Mouse (Mus musculus): Measurements from ENCODE around the gene S100a2.

The S100a2 gene

DNA sequence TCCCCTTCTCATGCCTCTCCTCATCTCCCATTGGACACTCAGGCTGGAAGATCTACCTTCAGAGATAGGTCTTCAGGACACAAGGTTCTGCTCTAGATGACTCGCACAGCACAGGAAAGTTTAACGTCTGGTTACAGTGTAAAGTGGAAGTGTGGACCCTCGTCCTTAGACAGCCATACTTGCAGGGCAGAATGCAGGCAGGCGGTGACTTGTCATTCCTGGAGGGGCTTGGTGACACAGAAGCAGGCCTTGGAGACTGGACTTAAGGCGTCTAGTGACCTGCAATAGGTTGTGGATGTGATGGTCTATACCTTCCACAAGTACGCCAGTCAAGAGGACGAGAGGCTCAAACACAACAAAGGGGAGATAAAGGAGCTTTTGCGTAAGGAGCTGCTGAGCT lies at the start of gene S100a2:
S100a2 (plus strand) TSS at position 301 of the 400 bp plus-strand sequence.
- CTCF ChIA-PET = no interaction called here

DNA sequence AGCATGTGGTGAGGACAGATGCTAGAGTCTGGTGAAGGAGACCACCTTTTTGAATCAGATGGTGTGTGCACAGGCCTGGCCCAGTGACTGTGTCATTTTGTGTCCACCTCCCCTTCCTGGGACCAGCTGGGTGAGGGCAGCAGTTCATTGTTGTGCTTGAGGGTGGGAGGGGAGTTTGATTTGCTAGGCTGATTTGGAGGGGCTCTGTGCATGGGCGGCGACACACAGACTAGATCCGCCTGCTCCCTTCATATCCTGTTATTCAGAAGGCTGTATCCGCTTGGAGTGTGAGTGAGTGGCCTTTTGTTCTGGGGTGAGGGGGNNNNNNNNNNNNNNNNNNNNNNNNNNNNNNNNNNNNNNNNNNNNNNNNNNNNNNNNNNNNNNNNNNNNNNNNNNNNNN lies 49.1 kb upstream of the S100a2 start:
- CTCF ChIA-PET = no interaction called here

DNA sequence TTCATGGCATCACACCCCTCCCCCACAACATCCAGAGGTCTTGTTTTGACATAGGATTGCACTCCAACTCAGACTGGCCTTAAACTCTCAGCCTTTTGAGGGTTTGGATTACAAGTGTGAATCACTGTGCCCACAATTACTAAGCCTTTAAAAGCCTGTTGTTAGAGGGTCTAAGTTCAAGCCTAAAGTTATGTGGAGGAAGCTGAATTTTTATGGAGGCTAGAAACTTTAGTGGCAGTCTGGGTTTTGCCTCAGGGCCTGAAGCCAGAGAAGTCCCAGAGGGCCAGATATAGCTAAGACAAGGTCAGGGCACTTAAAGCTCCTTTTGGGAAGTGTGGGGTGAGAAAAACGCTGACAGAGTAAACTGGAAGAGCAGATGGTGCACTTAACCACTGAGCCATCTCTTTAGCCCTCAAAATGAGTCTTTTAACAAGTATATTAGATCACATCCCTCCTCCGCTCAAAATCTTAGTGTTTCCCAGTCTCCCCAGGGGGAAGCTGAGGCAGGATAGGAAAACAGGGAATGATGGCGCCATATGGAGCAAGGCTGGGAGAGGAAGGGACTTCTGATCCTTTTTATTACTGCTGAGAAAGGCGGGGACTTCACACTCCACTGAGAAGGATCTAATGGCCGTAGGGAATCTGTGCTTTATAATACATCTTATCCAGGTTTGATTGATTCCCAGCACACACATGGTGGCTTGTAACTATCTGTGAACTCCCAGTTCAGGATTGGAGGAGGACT lies 40.2 kb upstream of the S100a2 start:
- CTCF ChIA-PET = no interaction called here

DNA sequence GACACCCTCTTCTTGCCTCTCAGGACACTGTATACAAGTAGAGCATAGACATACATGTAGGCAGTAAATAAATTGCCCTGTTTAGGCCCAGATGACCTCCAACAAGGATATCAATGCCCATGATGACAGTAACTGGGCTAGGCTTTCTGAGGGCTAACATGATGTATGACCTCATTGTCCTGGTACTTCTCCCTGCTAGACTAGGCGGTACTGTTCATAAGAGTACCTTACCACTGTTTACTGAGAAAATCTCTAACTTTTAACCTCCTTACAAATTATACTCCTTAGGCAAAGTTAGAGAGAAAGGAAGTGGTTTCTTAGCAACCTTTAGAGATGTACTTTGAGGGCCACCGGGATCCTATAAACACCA lies 39.6 kb upstream of the S100a2 start:
- CTCF ChIA-PET = no interaction called here

DNA sequence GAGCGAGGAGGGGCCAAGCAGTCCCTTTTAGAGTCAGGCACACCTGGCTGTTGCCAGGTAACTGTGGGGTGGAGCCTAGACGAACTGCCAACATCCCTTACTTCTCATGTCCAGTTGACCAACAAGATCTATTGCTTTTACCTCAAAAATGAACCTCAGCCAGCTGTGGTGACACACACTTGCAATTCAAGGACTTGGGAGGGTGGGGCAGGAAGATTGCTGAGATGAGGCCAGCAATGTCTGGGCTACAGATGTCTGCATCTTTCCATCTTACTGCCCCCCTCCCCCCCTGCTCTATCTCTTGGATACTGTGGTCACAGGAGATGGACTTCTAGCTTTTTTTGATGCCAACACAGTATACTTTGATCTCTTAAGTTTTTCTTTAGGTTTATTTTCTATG lies 37.8 kb upstream of the S100a2 start:
- CTCF ChIA-PET = no interaction called here

DNA sequence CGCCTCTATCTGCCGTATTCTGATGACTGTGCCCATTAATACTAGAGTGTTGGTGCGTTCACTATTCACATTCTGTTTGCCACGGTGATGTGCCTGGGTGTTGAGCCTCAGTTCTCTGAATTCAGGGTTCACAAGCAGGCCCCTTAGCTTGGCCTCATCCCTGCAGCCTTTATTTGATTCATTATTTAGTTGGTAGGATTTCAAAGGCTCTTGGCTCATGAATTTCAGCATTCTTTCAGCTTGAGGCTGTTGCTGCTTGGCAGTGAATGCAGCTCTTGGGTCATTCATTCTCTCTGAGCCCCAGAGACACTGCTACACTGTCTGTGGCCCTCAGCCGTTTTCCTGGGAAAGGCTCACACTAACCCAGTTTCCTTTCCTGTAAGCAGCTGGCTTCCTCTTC lies 34.1 kb upstream of the S100a2 start:
- CTCF ChIA-PET = no interaction called here

DNA sequence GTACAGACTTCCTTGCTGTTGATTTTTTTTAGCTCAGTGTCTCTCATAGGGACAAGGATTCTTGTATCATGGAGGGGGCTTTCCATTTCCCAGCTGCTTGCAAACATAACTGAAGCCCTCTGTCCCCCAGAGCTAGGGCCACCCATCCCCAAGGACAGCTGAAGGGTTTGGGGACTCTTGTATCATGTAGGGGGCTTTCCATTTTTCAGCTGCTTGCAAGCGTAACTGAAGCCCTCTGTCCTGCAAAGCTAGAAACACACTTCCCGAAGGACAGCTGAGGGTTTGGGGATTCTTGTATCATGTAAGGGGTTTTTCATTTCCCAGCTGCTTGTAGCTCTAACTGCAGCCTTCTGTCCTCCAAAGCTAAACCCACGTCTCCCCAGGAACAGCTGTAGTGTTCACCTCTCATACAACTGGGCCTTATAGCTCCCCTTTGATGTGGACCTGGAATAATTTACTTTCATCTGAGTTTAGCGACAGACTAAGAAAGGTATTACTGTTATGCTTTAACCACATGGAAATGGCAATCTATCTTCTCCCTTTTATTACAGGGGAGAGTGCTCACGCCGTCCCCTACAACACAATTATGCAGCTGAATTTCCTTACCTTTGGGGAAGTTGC lies 29.9 kb upstream of the S100a2 start, which contains the start of gene S100a3:
S100a3 (plus strand) TSS at position 571 of the 621 bp plus-strand sequence.
- CTCF ChIA-PET = interaction anchor here (0.5 to 0.7 kb wide), 2 partner anchors 23 to 107 kb away, joined by 3 to 5 read pairs; partner anchors contain the start of gene S100a16

DNA sequence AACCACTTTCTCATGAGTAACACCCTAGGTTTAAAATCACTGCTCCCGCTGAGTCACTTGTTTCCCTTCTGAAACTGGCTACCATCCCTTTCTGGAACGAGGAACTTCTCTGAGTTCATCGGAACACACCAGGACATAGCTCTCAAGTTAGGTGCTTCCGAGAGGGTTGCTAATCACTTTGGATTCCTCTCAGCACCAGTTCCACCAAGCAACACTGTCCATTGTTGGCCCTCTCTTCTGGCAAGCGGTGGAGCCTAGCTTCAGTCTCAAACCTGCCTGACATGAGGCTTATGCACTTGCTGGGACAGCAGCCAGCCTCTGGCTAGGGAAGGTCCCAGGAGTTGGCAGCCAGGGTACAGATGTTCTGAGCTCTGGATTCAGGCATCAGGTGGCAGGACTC lies 15.4 kb upstream of the S100a2 start:
- CTCF ChIA-PET = no interaction called here

DNA sequence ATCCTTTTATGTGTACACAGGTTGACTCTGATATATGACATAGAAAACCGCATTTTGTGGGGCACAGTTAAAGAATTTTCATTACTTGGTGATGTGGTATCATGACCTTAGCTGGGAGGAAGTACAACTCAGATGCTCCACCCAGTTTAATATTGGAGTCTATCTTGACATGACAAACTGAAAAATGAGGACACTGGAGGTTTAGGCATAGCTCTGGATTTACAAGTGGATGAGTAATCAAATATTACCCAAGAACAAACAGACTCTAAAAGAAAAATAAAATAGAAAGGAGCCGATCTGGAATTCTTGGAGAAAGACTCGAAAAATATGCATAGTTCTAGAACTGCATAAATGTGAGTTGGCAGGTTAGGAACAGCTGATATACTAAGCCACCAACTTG lies 14.7 kb upstream of the S100a2 start:
- CTCF ChIA-PET = no interaction called here

DNA sequence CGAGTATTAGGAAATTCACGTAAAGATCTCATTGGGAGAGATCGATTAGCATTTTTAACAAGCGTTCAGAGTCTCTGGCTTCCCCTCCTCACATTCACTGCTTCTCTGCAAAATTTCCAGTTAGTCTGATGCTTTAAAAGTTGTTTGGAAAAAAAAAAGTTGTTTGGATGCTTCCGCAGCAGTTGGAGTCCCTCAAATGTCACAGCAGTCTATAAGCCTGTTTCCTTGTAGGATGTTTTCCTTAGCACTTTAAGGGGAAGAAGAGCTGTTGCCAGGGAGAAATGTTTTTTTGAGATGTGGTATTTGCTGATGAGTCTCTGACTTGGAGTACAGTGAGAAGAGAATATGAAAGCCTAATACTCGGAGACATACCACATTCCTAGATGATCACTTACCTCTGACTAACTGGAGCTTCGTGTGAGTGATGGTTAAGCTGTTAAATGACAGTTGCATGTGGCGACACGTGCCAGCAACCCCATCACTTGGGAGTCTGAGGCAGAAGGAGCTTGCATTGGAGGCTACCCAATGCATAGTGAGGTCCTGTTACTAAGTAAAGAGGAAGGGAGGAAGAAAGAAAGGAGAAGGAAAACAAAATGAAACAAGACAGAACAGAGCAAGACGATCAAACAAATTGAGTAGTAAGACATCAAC lies 13.6 kb upstream of the S100a2 start:
- CTCF ChIA-PET = no interaction called here

DNA sequence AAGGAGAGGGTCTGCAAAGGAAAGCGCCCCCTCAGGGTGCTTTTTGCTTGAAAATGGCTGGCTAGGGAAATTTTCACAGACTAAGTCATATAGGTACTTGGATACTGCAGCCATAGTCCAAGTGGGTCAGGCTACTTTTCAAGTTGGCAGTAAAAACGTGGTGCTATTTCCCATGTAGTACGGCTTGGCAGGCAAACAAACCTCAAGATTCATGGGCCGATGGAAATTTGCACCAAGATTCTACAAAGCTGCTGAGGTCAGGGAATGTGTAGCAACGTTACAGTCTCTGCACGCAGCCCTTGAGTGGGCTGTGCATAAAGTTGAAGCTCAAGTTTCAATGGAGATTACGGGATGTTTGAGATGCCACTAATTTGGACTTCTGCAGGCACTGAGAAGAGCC lies 10.6 kb upstream of the S100a2 start:
- CTCF ChIA-PET = no interaction called here

DNA sequence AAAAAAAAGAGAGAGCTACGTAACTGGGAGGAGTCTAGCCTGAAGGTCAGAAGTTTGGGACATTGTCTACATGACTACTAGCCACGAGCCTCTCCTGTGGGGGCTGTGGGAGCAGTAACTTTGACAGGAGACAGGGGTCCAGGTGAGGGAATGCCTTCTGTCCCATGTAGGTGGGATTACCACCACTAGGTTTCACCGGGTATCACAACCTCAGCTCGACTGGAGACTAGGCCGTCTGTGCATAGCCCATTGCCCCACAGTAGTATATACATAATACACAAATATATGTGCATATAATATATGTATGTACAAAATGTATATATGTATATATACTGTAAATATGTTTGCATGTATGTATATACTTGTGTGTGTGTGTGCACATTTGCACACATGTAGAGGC lies 8.9 kb upstream of the S100a2 start:
- CTCF ChIA-PET = interaction anchor here (0.5 kb wide), 1 partner anchor 23 kb away, joined by 3 read pairs; no protein-coding TSS in a partner anchor

DNA sequence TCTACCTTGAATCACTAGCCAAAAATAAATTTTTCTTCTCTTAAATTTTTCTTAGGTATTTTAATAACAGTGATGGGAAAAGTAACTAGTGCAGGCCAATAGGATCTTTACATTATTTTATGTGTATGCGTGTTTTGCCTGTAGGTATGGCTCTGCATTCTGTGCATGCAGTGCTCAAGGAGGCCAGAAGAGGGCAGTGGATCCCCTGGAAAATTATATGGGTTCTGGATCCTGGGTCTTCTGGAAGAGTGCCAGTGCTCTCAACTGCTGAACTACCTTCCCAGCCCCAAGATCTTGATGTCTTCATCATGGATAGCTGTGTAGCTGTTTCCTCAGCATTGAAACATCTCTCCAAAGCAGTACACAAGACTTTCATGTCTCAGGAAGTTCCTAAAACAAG lies 7.9 kb upstream of the S100a2 start:
- CTCF ChIA-PET = interaction anchor here (0.8 kb wide), 1 partner anchor 33 kb away, joined by 8 read pairs; no protein-coding TSS in a partner anchor

DNA sequence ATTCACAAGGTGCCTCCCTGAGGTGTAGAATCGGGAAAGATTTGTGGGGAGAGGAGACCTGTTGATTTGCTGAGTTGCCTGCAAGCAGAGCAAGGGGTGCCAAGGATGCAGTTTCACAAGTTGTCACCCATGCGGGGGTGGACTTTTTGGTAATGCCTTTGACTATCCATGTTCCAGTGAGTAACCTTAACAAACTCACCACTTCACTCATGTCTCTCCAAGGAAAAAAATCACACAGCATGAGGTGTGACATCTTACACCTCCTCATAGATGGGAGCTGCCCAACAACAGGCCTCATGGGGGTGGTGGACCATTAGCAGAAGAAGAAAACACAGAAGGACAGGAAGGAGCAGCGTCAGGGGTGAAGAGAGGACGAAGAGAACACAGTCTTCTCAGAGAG lies 7.5 kb upstream of the S100a2 start:
- CTCF ChIA-PET = interaction anchor here (0.8 kb wide), 1 partner anchor 33 kb away, joined by 8 read pairs; no protein-coding TSS in a partner anchor

DNA sequence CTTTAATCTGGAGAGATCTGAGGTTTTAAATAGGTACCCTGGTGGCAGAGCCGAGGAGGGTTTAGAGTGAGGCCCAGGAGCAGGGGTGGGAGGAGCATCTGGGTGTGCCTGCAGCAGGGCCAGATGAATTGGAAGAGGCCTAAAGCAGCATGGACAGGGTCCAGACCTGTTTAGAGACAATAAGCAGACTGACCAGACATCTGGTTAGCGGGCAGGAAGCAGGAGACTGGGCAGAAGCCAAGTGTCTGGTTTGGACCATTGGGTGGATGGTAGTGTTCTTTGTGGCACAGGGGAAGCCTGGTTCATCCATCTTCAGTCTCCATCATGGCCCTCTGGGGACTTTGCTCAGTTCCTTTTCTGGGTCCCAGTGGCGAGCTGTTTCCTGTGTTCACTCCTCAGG lies 6.2 kb upstream of the S100a2 start:
- CTCF ChIA-PET = no interaction called here

DNA sequence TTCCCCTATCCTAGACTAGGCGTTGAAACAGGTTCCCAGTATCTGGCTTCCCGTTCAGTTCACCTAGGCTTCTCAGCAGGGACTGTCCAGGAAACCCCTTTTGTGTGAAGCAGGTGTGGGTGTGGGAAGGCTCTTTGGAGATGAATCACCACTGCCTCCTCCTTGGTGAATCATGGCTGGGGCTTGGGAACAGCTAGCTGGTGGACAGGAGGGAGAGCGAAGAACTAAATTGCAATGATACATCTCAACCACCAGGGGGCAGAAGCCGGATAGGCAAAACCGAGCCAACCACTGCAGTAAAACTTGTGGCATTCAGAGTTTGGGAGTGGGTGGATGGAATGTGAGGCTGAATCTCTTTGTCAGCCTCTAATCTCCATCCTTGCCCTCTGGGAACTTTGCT lies 4.5 kb upstream of the S100a2 start:
- CTCF ChIA-PET = interaction anchor here (1.0 to 3.2 kb wide), 2 partner anchors 29 to 125 kb away, joined by 3 to 20 read pairs; no protein-coding TSS in a partner anchor

DNA sequence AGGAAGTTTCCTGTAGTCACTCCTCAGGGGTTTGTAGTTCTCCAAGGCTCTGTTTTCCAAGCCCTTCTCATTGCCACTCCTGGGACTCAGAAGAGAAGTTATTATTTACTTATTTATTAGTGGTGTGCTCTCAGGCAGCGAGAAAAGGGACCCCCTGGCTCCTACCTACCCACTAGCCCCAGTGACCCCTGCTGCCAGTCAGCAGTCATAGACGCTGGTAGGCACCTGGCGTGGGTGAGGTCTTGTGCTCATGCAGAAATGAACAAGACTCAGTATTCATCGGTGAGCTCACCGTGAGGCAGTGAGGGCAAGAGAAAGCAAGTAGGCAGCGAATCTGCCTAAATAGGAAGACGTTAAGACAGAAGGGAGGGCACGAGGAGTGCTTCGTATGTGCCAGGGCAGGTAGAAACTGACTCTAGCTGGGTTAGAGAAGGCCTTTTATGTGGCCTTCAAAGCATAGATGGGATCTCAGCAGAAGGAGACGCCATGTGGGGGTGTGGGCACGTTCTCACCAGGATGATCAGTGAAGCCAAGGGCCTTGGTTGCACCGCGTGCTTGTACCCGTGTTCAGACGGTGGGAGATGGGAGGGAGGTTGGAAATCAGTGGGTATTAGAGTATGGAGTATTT lies 3.9 kb upstream of the S100a2 start:
- CTCF ChIA-PET = interaction anchor here (1.7 to 3.2 kb wide), 2 partner anchors 26 to 29 kb away, joined by 8 to 20 read pairs; partner anchors contain the start of gene S100a6

DNA sequence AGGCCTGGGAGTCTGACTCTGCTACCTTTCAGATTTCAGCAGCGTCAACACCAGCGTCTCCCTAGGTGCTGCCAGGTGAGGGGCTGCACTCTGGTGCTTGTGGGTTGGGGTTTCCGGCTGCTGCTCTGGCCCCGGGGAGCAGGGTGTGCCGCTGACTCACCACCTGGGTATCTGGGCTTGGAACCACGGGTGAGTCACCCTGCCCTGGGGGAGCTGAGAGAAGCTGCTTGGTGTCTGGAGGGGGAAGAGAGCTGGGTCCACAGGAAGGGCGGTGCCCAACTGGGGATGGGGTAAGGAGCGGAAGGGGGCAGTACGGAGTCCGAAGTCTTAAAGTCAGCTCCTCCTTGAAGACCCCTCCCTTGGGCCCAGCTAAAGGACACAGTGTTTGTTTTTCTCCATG lies 3.1 kb upstream of the S100a2 start:
- CTCF ChIA-PET = interaction anchor here (0.8 to 3.2 kb wide), 3 partner anchors 22 to 28 kb away, joined by 3 to 20 read pairs (median 8); partner anchors contain the start of gene S100a6

DNA sequence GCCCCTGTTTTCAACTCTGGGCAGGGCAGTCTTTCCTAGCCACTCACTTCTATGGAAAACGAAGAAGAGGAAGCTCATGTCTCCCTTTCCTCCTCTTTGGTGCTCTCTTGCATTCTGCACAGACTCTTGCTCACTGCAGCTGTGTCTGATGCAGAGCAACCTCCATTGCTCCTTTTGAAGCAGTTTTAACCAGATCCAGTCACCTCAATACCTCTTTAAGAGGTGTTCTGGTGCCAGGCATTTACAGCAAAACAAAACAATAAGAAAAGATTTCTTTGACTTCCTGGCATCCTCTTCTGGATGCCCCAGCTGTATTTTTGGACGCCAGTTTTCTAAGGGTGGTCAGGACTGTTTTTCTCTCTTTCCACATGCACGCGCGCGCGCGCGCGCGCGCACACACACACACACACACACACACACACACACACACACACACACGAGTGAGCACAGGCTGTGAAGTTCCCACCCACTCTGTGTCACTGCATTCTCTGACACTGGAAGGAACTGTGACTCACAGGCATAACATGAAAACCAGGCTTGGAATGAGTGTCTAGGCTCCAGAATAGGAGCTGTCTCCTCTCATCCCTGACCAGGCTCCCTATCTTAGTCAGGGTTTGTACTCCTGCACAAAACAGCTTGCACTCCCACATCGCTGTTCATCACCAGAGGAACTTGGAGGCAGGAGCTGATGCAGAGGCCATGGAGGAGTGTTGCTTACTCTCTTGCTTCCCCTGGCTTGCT lies 2.5 kb upstream of the S100a2 start:
- CTCF ChIA-PET = interaction anchor here (0.7 to 3.2 kb wide), 4 partner anchors 19 to 28 kb away, joined by 3 to 20 read pairs (median 6); partner anchors contain the start of gene S100a6

DNA sequence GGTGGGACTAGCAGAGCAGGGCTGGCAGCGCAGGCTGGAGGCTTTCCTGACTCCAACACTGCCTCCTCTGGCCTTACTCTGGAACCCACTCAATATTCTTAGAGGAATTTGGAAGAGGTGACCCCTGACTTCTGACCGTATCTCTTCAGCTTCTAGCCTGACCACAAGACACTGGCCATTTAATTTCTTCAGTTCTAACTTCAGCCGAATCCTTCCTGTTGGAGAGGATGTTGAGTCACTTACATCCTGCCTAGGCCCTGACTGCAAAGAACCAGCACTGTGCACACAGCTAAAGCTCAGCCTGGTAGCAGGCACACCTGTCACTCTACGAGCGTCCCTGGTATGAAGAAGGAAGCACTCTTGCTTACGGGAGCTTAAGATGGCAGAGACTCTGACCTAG lies 657 bp upstream of the S100a2 start:
- CTCF ChIA-PET = no interaction called here

DNA sequence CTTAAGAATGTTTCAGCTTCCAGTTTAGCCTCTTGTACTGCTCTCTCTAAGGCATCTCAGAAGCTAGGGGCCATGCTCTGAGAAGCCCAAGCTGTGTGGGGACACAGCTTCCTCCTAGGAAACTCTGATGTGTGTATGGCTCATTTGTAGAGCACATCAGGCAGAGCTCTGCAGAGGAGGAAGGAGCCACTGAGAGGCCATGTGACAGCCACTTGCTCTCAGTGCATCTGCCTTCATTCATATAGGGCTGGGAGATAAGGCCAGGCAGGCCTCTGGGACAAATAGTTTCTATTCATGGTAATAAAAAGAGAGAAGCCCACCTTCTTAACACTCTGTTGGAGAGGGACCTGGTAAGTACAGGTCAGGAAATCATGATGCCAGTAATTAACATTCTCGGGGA lies 4.4 kb downstream of the S100a2 start:
- CTCF ChIA-PET = interaction anchor here (0.6 kb wide), 1 partner anchor 93 kb away, joined by 3 read pairs; no protein-coding TSS in a partner anchor
